Mouse (Mus musculus): ENCODE data around the gene Mafg.
"Not testable (repeated sequence)": the region's sequence is repeated elsewhere in the genome, so short reads cannot be mapped to it uniquely, and the experiment has no call there.

Mafg gene

GRCm38 (mm10) chr11:120588531-120588930, 44.9 kb downstream of the Mafg start:
- DNase-seq, result no peak

GRCm38 (mm10) chr11:120583937-120584336, 49.5 kb downstream of the Mafg start:
- DNase-seq, result no peak

GRCm38 (mm10) chr11:120582982-120583293, 50.5 kb downstream of the Mafg start:
- DNase-seq, result not testable (repeated sequence)

- no peak for DNase-seq
Observed at GRCm38 (mm10) chr11:120582268-120582981, 51.0 kb downstream of the Mafg start.

- peak; percentile 92 for DNase-seq
Observed at GRCm38 (mm10) chr11:120581490-120582267, 51.7 kb downstream of the Mafg start, which contains the start of gene Arhgdia. Gene Arhgdia (minus strand): TSS chr11:120581624.

GRCm38 (mm10) chr11:120580871-120581331, 52.5 kb downstream of the Mafg start:
- DNase-seq, result peak; percentile 50

- no peak for DNase-seq
Observed at GRCm38 (mm10) chr11:120580190-120580589, 53.2 kb downstream of the Mafg start.

- DNase-seq, result peak; percentile 64
Observed at GRCm38 (mm10) chr11:120579316-120580107, 53.9 kb downstream of the Mafg start.

GRCm38 (mm10) chr11:120578694-120579243, 54.6 kb downstream of the Mafg start:
- no peak for DNase-seq

- no peak for DNase-seq
Observed at GRCm38 (mm10) chr11:120578024-120578693, 55.2 kb downstream of the Mafg start.

GRCm38 (mm10) chr11:120577211-120578023, 56.0 kb downstream of the Mafg start:
- DNase-seq, result no peak

GRCm38 (mm10) chr11:120576365-120576981, 56.9 kb downstream of the Mafg start:
- no peak for DNase-seq

- DNase-seq, result no peak
Observed at GRCm38 (mm10) chr11:120575940-120576339, 57.5 kb downstream of the Mafg start.
